Mouse (Mus musculus) hindbrain, embryonic 10.5 days (tissue): ENCODE data around the gene Lsm4. TPM values are rescaled to one million over a fixed set of nuclear protein-coding genes. Genes with fewer than 3 reads are reported as not detected.

Source experiments
- DNase-seq: peaks from one replicate; pipeline ENCODE4 v3.0.0-alpha.2; 2017; ENCODE audit warnings: low spot score
- H3K27ac ChIP-seq: fragments of 300-500 bp; sonication (generic); 2 replicates; pipeline ENCODE4 v1.5.1; 2016; ENCODE audit warnings: mild to moderate bottlenecking, moderate library complexity
- H3K27me3 ChIP-seq: fragments of 300-500 bp; sonication (generic); 2 replicates; pipeline ENCODE4 v1.6.1; 2016; ENCODE audit warnings: mild to moderate bottlenecking; ENCODE audit not compliant: poor library complexity, insufficient read depth, severe bottlenecking
- H3K36me3 ChIP-seq: fragments of 300-500 bp; sonication (generic); 2 replicates; pipeline ENCODE4 v1.6.1; 2016; ENCODE audit warnings: mild to moderate bottlenecking, moderate library complexity
- H3K4me1 ChIP-seq: fragments of 300-500 bp; sonication (generic); replicated peaks from 2 replicates; pipeline ENCODE4 v1.6.1; 2016; ENCODE audit warnings: mild to moderate bottlenecking
- H3K4me3 ChIP-seq: fragments of 300-500 bp; sonication (generic); 2 replicates; pipeline ENCODE4 v1.5.1; 2016; ENCODE audit warnings: mild to moderate bottlenecking, moderate library complexity
- H3K9me3 ChIP-seq: fragments of 300-500 bp; sonication (generic); 2 replicates; pipeline ENCODE4 v1.6.1; 2016; ENCODE audit warnings: mild to moderate bottlenecking, moderate library complexity
- WGBS: fragments of 180-500 bp; shearing (Covaris S2); methylation state at CpG from one replicate; pipeline ENCODE4 v1.1.7; 2016; 5-methylcytosine and 5-hydroxymethylcytosine counted together
- polyA plus RNA-seq: library from polyadenylated mRNA; unstranded; fragments of >200 nt; fragmentation: Nextera tagmentation; extraction: Ambion mirVana; gene quantifications from 2 replicates; pipeline ENCODE4 v1.2.1, GENCODE M21; 2016

Gene Lsm4
- polyA plus RNA-seq, 1 experiment from 2014 or later: 344 TPM

DNA sequence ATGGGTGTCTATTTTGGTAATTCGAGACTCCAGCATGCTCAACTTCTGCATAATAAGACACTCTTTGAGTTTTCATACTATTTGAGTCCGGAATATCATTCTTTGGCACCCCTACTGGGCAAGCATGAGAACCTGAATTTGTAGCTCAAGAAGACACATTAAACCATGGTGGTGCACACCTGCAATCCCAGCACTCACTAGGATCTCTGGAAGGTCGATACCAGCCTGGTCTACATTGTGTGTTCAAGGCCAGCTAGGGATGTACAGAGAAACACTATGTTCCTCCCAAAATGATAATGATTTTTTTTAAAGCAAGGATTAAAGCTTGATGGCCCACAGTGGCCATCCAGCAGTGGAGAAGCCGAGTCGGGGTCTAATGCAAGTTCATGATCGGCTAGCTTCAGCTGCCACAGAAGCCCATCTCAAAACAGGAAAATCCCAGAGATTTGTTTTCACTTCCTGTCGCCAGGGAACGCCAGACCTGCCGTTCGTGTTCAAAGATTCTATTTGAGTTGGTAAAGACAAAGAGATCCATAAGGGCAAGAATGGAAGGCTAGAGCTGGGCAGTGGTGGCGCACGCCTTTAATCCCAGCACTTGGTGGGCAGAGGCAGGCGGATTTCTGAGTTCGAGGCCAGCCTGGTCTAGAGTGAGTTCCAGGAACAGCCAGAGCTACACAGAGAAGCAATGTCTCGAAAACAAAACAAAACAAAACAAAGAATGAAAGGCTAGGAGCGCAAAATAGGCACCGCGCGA lies 546 bp upstream of the Lsm4 start:
- 0 out of 2 replicates have a peak, but pooled peaks cover 3% of the 10 kb centered on the region for H3K9me3 ChIP-seq
- peak overlapping the region; percentile 71 for H3K4me3 ChIP-seq
- H3K27me3 ChIP-seq: no peaks in the 10 kb centered on the region
- peaks cover 14% of the 10 kb centered on the region for H3K36me3 ChIP-seq
- no peak for DNase-seq
- H3K27ac ChIP-seq: peak overlapping the region; percentile 98
- peaks cover 31% of the 10 kb centered on the region for H3K4me1 ChIP-seq
- 40% methylated on average over 19 of the region's 19 CpGs for WGBS

DNA sequence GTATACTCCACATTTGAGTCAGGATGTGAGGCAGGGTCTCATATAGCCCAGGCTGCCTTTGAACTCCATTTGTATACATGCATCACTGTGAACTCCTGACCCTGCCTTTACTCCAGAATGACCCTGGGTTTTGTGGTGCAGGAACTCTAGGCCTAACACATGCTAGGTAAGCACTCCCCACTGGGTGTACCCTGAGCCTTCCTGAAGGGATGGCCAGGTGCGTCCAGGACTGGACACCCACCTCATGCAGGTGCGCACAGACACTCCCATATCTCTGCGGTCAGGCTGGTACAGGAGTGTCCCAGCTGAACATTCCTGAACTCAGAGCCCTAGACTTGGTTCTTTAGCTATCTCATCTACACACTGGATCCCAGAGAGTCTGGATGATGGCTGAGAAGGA lies 1.1 kb downstream of the Lsm4 start:
- Histone ChIP-seq H3K4me1 (peaks cover 31% of the 10 kb centered on the region), H3K9me3 (no peaks in the 10 kb centered on the region), H3K27ac (peak overlapping the region; percentile 98), H3K4me3 (peak overlapping the region; percentile 71), H3K27me3 (no peaks in the 10 kb centered on the region), H3K36me3 (peaks cover 30% of the 10 kb centered on the region)
- 85% methylated on average over 3 of the region's 3 CpGs for WGBS
- no peak for DNase-seq

GRCm38 (mm10) chr8:70674716-70675115 lies 1.7 kb downstream of the Lsm4 start:
- H3K27ac ChIP-seq: peak overlapping the region; percentile 98
- WGBS: 88% methylated on average over 4 of the region's 4 CpGs

GRCm38 (mm10) chr8:70675336-70675735 lies 2.3 kb downstream of the Lsm4 start:
- Histone ChIP-seq H3K27ac (no peak overlapping the region), H3K9me3 (no peaks in the 10 kb centered on the region), H3K4me3 (0 out of 2 replicates have a peak overlapping the region, but pooled peaks have one; percentile 71), H3K36me3 (peaks cover 41% of the 10 kb centered on the region), H3K4me1 (peaks cover 31% of the 10 kb centered on the region), H3K27me3 (no peaks in the 10 kb centered on the region)
- DNase-seq: no peak
- WGBS: 87% methylated on average over 1 of the region's 1 CpGs

More at GRCm38 (mm10) chr8:70674716-70675115, 1.7 kb downstream of the Lsm4 start:
- H3K36me3 ChIP-seq: peaks cover 36% of the 10 kb centered on the region
- H3K4me3 ChIP-seq: peak overlapping the region; percentile 71
- H3K9me3 ChIP-seq: no peaks in the 10 kb centered on the region
- no peak for DNase-seq
- no peaks in the 10 kb centered on the region for H3K27me3 ChIP-seq
- peaks cover 31% of the 10 kb centered on the region for H3K4me1 ChIP-seq

DNA sequence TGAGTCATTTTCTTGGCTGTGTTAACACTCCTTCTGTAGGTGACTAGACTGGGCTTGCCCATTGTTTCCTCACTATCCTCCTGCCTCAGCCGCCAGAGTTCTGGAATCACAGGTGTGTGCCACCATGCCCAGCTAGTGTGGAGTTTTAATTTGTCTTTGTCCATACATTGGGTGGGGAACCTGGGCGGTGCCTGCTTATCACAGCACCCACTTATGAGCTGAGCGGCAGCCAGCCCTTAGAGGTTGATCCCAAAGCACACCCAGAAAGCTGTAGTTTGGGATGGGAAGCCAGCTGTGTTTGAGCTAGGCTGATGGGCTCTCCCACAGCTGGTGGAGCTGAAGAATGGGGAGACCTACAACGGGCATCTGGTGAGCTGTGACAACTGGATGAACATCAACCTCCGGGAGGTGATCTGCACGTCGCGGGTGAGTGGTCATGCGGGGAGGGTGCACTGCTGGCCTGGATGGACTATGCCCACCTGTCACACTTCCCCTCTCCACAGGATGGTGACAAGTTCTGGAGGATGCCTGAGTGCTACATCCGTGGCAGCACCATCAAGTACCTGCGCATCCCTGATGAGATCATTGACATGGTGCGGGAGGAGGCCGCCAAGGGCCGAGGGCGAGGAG lies 4.5 kb downstream of the Lsm4 start:
- H3K27me3 ChIP-seq: no peaks in the 10 kb centered on the region; the same call in 1 of the 2 replicates
- peak overlapping the region; percentile 16; the same call in 1 of the 2 replicates for H3K27ac ChIP-seq
- no peaks in the 10 kb centered on the region for H3K9me3 ChIP-seq
- no peak overlapping the region for H3K4me3 ChIP-seq
- DNase-seq: no peak
- peaks cover 26% of the 10 kb centered on the region for H3K4me1 ChIP-seq
- peaks cover 41% of the 10 kb centered on the region for H3K36me3 ChIP-seq
- WGBS: 93% methylated on average over 15 of the region's 15 CpGs

DNA sequence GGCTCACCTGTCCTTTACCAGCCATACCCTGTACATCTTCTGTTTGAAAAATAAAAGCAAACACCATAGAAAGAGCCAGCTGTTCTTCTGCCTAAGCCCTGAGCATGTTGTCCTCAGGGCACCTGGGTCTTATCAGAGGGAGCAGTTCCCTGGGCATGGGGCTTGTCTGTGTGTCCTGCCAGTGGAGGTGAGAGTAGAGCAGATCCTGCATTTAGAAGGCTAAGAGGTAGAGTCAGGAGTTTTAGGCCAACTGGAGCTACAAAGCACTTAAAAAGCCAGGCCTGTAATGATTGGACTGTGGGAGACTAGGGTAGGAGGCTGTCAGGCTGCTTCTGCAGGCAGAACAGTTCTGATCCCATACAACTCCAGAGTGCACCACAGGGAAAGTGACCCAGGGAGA lies 5.6 kb downstream of the Lsm4 start:
- Histone ChIP-seq H3K36me3 (peaks cover 41% of the 10 kb centered on the region), H3K27ac (no peak overlapping the region), H3K9me3 (no peaks in the 10 kb centered on the region), H3K27me3 (no peaks in the 10 kb centered on the region; the same call in 1 of the 2 replicates), H3K4me1 (peaks cover 25% of the 10 kb centered on the region), H3K4me3 (no peak overlapping the region)
- DNase-seq: no peak

DNA sequence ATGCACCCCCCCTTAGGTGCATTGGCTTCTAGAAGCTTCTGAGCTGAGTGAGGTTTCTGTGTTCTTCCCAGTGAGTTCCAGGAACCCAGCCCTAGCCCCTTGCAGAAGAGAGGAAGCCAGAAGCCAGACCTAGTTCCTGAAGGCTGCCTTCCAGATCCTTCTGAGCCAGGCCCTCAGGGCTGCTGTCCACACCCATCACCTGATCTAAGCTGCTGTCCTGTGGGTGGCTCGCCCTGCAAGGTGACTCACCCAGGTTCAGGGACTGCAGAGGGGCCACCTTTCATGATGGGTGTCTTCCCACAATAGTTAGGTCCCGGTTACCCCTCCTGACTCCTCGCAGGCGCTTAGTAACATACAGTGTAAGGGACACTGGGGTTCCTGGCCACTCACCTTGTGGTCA lies 6.4 kb downstream of the Lsm4 start:
- Histone ChIP-seq H3K4me1 (peaks cover 22% of the 10 kb centered on the region), H3K27ac (no peak overlapping the region), H3K9me3 (no peaks in the 10 kb centered on the region), H3K36me3 (peaks cover 41% of the 10 kb centered on the region), H3K27me3 (peaks cover under 1% of the 10 kb centered on the region; the same call in 1 of the 2 replicates), H3K4me3 (no peak overlapping the region)
- WGBS: 86% methylated on average over 4 of the region's 4 CpGs
- DNase-seq: no peak

GRCm38 (mm10) chr8:70680039-70680438 lies 7.0 kb downstream of the Lsm4 start:
- 82% methylated on average over 3 of the region's 3 CpGs for WGBS
- DNase-seq: no peak
- Histone ChIP-seq H3K9me3 (no peaks in the 10 kb centered on the region), H3K27me3 (peaks cover 3% of the 10 kb centered on the region; the same call in 1 of the 2 replicates), H3K27ac (0 out of 2 replicates have a peak overlapping the region, but pooled peaks have one; percentile 24), H3K4me1 (peaks cover 21% of the 10 kb centered on the region), H3K36me3 (peaks cover 41% of the 10 kb centered on the region), H3K4me3 (no peak overlapping the region)

DNA sequence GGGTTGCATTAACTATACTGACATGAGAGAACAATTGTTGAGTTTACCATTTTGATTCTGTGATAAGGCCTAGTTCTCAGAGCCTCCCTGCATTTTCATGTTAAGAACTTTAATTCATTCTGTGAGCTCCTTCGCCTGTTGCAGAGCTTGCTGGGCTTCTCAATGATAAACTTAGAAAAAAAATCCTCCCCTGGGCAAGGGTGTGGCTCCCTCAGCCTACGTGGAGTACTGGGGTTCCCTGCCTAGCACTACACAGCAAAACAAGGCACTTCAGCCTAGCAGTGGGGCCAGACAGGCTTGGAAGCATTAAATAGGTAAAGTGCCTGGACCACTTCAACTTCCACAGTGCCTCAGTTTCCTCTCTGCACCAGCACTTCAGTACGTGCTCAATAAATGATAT lies 8.4 kb downstream of the Lsm4 start:
- 75% methylated on average over 3 of the region's 3 CpGs for WGBS
- Histone ChIP-seq H3K27me3 (peaks cover 3% of the 10 kb centered on the region; the same call in 1 of the 2 replicates), H3K36me3 (peaks cover 34% of the 10 kb centered on the region), H3K9me3 (no peaks in the 10 kb centered on the region), H3K27ac (no peak overlapping the region), H3K4me1 (peaks cover 21% of the 10 kb centered on the region), H3K4me3 (no peak overlapping the region)
- no peak for DNase-seq

DNA sequence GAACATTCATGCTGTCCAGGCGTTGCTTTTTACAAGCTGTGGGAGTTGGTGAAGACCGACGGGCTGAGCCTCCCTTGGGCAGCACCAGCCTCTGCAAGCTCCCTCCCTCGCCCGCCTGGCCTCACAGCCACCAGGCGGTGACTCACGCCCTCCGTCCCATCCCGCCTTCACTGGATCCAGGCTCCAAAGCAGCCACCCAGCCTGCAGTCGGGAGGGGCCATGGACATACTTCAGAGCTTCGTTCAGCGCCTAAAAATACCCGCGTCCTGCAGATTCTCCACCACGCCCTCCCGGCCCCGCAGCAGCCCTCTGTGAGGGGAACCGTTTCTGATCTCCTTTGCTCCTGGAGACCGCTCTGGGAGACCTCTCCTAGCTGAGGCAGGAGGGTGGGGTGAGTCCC lies 9.1 kb downstream of the Lsm4 start:
- Histone ChIP-seq H3K36me3 (peaks cover 29% of the 10 kb centered on the region), H3K27ac (peak overlapping the region; percentile 63), H3K9me3 (no peaks in the 10 kb centered on the region), H3K4me1 (peaks cover 21% of the 10 kb centered on the region), H3K4me3 (peak overlapping the region; percentile 10; the same call in 1 of the 2 replicates), H3K27me3 (peaks cover 3% of the 10 kb centered on the region; the same call in 1 of the 2 replicates)
- DNase-seq: peak; percentile 43
- WGBS: 10% methylated on average over 19 of the region's 19 CpGs

- H3K4me3 ChIP-seq: peak overlapping the region; percentile 10; the same call in 1 of the 2 replicates
- no peaks in the 10 kb centered on the region for H3K9me3 ChIP-seq
- H3K27ac ChIP-seq: peak overlapping the region; percentile 63
- peaks cover 24% of the 10 kb centered on the region for H3K36me3 ChIP-seq
- no peak for DNase-seq
- H3K4me1 ChIP-seq: peaks cover 22% of the 10 kb centered on the region
- 73% methylated on average over 3 of the region's 3 CpGs for WGBS
- H3K27me3 ChIP-seq: peaks cover 3% of the 10 kb centered on the region; the same call in 1 of the 2 replicates
Measured at GRCm38 (mm10) chr8:70682692-70683091, 9.6 kb downstream of the Lsm4 start.

DNA sequence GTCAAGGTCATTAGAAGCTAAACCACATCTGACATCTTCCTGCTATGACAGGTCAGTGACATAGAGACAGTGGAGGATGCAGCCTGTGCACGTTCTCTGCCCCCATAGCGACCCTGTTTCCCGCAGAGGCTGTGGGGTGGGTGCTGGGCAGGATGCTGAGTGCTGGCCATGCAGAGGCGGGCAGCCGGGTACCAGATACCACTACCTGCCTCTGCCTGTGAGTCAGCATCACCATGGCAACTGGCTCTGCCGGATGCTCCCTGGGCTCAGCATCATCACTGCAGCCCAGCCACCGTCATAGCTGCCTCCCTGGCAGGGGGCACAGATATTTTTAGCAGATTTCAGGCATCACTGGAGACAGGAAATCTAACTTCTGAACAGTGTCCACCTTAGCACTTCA lies 11.2 kb downstream of the Lsm4 start:
- H3K27ac ChIP-seq: no peak overlapping the region
- no peak for DNase-seq
- peaks cover 8% of the 10 kb centered on the region for H3K36me3 ChIP-seq
- no peak overlapping the region for H3K4me3 ChIP-seq
- peaks cover 3% of the 10 kb centered on the region; the same call in 1 of the 2 replicates for H3K27me3 ChIP-seq
- no peaks in the 10 kb centered on the region for H3K9me3 ChIP-seq
- WGBS: 49% methylated on average over 7 of the region's 7 CpGs
- peaks cover 29% of the 10 kb centered on the region for H3K4me1 ChIP-seq

DNA sequence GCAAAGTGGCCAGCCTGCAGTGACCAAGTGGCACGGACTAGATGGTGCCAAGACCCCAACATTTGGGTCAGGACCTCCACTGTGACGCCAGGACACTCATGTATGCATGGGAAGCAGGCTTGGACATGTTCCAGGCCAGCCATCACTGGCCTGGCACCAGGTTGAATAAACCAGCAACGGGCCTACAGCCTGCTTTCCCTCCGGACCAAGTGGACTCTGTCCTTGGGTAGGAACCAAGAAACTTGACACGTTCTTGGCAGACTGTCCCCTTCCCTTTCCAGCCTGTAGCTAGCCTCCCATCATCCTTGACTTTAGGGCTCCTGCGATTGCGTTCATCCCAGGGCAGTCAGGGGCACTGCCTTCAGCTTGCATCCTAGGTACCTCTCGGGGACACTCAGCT lies 14.5 kb downstream of the Lsm4 start:
- no peak overlapping the region for H3K4me3 ChIP-seq
- H3K36me3 ChIP-seq: no peaks in the 10 kb centered on the region
- WGBS: 92% methylated on average over 8 of the region's 8 CpGs
- peak overlapping the region; percentile 45; the same call in 1 of the 2 replicates for H3K27ac ChIP-seq
- peaks cover 50% of the 10 kb centered on the region for H3K4me1 ChIP-seq
- H3K9me3 ChIP-seq: no peaks in the 10 kb centered on the region
- DNase-seq: no peak
- 0 out of 2 replicates have a peak, but pooled peaks cover 3% of the 10 kb centered on the region for H3K27me3 ChIP-seq
